Mouse (Mus musculus): ENCODE results near the gene Cyth1. TPM values are rescaled to one million over a fixed set of nuclear protein-coding genes. Genes with fewer than 3 reads are reported as not detected.

Cyth1 gene
- total RNA-seq, 2 experiments from 2014 or later, result 65.9 to 67.3 TPM

DNA sequence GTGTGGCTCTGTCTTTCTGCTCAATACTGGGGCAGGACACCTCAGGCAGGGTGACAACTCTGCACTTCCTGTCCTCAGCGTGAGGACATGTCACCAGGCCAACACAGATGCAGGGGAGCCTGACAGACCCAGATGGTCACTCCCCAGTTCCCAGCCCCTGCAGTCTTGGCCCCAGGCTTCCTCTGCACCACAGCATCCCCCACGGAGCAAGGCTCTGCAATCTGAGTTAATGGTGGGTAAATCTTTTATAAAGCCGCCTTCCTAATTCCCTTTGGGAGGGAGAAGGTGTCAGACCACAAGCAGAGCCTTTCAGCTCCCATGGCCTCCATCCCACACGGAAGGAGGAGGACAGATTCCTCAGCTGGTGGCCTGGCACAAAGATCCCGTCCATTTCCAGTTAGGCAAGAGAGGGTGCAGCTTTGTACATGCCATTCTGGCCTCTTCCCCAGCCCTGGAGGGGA is 112.2 kb downstream of the Cyth1 start:
- no peak for DNase-seq (ENCODE audit: low spot score in 2 of 2)
- intact Hi-C loops (cut with DNase I), result no loop called here

DNA sequence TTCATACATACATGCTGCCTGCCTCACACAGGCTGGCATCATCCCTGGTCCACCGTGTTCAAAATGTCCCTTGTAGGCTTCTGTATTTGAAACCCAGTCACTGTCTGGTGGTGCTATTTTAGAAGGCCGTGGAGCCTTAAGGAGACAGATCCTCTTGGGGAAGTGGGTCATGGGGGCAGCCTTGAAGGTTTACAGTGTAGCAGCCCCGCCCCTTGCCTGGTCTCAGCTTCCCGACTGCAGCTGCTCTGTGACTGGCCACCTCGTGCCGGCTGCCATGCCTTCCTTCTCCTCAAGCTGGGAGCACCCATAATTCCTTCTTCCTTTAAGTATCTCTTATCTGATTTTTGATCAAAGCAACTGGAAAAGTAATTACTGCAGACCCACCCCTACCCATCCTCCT is 113.1 kb downstream of the Cyth1 start:
- intact Hi-C loops (cut with DNase I), result no loop called here
- no peak for DNase-seq (ENCODE audit: low spot score in 2 of 2)

DNA sequence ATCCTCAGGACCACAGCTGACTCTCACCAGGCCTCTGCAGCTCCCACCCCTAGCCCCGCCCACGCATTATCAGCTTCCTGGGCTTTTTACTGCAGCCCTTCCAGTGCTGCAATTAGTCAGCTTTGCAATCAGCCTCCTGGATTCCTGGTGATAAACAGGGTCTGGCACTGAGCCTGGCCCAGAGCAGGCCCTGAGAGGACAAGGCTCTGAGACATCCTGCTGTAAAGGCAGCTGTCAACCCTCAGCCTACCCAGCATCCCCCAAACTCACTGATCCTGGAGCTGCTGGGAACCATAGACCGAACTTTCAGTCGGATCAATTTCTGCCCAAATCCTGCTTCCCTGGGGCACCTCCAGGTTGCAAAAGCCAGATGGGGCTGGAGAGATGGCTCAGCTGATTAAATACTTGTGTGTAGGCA is 114.6 kb downstream of the Cyth1 start:
- DNase-seq (ENCODE audit: low spot score in 2 of 2), result no peak
- intact Hi-C loops (cut with DNase I), result no loop called here

DNA sequence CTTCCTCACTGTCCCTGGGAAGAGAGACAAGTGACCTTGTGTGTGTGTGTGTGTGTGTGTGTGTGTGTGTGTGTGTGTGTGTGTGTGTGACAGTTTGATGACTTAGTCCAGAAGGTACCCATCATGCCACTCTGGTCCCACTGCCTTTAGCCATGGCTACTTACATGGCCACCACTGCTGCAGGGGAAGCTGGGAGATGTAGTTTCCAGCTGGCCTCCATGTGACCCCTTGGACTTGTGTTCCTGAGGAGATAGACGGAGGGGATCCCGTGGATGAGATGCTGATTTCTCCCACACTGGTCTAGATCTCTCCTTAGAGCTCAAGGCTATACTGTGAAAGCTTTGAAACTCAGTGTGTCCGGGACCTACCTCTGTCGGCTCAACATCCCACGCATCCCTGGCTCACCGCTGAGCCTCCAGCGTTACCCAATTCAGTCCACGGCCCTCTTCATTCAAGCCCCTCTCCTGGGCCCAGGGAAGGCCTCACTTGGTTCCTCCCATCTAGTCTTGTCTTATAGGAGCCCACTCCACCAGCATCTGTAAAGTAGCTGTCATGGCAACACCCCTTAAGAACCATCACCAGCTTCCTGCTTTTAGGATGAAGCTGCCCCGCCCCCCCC is 115.2 kb downstream of the Cyth1 start:
- intact Hi-C loops (cut with DNase I), result no loop called here
- DNase-seq (ENCODE audit: low spot score in 2 of 2), result no peak

DNA sequence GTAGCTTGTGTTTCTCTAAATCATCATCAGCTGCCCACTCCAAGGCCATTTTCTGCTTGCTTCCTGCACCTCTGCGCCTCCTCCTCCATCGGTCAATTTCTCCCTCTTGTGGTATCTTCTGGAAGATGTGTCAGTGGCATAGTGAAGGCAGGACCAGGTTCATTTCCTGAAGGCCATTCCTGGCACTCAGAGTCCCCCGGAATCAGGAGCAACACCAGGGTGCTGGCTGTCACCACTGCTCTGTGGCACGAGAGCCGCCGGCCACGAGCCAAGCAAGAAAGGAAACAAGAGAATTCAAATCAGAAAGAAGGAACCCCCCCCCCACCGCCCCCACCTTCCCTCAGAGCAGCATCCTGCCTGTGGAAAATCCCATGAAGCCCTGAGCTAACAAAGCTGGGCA is 116.3 kb downstream of the Cyth1 start:
- intact Hi-C loops (cut with DNase I), result no loop called here
- no peak for DNase-seq (ENCODE audit: low spot score in 2 of 2)

DNA sequence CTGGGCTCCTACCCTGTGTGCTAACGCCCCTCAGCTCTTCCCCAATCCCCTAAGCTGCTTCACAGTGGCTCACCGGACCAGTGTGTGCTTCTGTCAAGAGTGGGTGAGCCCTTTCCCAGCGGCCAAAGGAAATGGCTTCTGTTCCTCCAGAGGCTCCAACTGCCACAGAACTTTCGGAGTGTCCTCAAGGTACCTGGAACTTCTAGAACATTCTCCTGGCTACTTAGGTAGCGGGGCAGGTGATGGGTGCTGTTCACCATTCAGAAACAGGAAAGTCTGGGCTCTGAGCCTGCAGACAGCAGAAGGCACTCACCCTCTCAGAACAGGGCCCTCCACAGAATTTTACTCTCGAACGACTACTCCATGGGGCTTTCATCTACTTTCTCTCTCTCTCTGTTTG is 117.9 kb downstream of the Cyth1 start, which contains the start of gene Dnah17:
Gene Dnah17 (minus strand): TSS at position 101 of the 400 bp plus-strand sequence.
- intact Hi-C loops (cut with DNase I), result no loop called here
- no peak for DNase-seq (ENCODE audit: low spot score in 2 of 2)

DNA sequence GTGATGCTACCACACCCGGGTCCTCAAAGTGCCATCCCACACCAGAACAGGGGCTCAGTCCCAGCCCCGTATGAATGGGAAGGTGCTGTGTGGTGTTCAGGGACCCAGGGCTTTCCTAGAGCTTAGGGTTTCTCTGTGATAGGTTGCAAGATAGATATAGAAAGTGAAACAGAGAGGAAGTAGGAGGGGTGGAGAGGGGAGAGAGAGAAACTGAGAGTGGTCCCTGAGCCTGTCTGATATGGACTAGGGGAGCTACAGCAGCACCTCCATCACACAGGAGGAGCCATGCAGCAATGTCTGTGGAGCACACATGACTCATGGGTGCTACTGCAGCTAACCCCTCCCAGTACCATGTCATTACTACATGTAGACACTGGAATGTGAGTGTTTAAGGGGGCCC is 118.6 kb downstream of the Cyth1 start:
- DNase-seq (ENCODE audit: low spot score in 2 of 2), result no peak
- intact Hi-C loops (cut with DNase I), result no loop called here

DNA sequence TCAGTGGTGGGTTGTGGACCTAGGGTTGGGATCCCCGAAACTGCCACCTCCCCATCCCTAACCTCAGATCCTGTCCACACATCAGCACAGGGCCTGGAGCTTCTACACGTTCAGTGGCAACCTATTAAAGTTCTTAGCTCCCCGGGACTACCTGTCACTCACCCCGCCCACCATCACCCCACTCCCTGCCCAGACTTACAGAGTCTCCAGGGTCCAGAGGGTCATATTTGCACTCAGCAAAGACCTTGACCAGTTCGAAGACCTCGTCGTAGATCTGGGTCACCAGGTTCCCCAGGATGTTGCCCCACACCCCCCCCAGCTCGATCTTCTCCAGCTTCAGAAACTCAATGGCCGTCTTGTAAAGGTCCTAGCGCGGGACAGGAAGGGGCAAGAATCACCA is 126.8 kb downstream of the Cyth1 start:
- no peak for DNase-seq (ENCODE audit: low spot score in 2 of 2)
- intact Hi-C loops (cut with DNase I), result no loop called here

DNA sequence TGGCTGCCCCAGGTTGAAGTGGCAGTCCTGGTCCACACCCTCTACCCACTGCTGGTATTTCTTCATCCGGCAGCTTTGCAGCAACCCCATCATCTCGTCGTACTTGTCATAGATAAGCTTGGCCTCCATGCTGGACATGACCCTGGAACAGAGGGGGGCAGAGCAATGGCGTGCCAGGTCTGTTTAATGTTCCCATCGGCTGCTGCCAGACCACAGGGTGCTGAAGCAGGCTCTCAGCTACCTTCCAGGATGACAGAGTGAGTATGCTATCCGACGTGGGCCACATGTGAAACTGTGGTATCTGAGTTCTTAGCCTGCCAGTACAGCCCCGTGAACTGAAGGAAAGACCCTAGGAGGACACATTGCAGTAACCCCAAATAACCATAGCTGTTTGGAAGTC is 129.6 kb downstream of the Cyth1 start:
- no peak for DNase-seq (ENCODE audit: low spot score in 2 of 2)
- intact Hi-C loops (cut with DNase I), result no loop called here

DNA sequence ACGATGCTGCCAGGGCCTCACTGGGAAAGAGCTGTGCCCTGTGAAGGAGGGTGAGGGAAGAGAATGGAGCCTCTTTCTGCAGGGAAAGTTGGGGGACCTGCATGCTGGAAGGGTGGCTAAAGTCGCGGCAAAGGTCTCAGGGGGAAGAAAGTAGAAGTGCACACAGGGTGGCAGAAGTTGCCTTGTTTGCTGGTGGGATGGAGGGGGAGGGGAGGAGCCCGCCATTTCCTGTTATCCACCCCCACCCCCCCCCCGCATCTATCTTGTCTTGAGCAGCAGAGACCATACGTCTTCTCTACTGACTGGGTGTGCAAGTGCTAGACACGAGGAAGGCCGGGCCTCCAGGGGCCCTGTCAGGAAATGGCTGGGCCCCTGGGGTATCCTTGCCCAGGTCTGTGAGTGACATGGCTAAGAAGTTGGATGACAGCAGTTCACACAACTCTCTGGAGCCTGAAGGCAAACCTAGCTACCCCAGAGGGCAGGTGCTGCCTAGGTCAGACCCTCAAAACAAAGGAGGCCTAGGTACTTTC is 133.7 kb downstream of the Cyth1 start:
- intact Hi-C loops (cut with DNase I), result no loop called here
- no peak for DNase-seq (ENCODE audit: low spot score in 2 of 2)

DNA sequence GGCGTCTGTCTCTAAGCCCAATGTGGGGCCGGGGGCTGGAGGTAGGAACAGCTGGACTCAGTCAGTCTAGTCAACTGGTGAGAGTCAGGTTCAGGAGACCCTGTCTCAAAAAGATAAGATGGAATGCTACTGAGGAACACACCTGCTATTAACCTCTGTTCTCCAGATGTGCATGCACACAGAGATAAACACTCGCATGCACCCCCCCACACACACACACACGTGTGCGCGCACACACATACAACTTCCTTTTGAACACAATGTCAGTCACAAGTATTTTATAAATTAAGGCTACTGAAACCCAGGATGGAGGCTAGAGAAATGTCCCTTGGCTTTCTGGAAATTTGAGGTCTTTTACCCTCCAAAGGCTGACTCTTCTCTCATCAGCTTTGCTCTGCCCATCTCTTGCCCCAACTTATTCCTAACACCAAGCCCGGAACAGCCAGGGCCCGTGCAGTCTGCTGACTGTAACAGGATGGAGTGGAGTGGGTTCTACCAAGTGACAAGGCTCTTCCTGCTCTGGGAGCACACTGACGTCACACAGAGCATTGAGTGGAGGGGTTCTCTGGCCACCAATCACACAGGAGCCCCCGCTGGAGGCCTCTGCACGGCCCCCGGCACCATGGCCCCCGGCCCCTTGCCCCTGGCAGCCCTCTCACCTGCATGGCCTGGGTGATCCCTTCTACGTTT is 134.7 kb downstream of the Cyth1 start:
- no peak for DNase-seq (ENCODE audit: low spot score in 2 of 2)
- intact Hi-C loops (cut with DNase I), result no loop called here

DNA sequence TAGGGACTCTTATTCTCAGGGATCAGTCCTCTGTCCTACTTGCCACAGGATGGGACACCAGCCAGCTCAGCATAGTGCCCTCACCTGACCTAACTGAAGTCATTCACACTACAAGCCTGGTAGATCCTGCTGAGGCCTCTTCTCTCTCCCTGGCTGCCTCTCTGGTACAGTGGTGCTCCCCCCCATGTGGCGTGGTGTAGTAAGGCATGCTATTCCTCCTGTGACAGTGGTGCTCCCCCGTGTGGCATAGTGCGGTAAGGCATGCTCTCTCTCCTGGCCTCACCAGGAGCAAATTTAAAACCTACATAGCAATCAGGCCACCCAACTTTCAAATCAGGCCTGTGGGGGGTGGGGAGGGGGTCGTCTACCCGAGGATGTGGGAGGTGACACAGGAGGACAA is 144.4 kb downstream of the Cyth1 start:
- peak; percentile 60 to 73 for DNase-seq (ENCODE audit: low spot score in 2 of 2)
- intact Hi-C loops (cut with DNase I), result loop anchor here (2.0 kb wide), 1 partner anchor 117 kb away; no protein-coding TSS in a partner anchor

DNA sequence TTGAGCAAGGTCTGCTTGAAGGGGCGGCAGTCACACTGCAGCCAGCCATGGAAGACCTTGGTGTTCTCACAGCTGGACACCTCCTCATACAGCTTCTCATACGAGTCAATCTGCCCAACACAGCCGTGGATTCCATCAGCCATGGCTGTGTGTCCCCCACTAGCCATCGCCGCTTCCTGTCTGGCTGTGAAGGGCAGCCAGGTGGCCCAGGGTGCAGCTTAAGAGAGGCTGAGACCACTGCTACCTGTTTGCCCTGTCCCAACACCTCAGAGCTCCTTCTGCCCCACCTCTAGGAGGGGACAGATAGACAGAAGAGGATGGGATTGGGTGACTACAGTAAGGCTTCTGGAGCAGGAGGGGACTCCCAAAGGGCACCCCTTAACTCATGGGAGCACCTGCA is 145.0 kb downstream of the Cyth1 start:
- no peak for DNase-seq (ENCODE audit: low spot score in 2 of 2)
- intact Hi-C loops (cut with DNase I), result loop anchor here (2.0 kb wide), 2 partner anchors 19 to 233 kb away; no protein-coding TSS in a partner anchor

DNA sequence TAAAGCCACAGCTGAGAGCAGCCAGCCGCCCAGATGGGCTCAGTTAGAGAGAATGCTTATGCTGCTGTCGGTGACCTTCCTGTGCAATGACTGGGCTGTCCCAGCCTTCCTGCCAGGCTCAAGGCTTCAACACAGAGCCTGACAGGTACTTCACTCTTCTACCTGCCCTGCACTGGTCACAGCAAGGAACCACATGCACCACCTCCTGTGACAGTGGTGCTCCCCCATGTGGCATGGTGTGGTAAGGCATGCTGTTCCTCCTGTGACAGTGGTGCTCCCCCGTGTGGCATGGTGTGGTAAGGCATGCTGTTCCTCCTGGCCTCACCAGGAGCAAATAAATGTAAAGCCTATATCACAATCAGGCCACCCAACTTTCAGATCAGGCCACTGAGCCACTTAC is 145.6 kb downstream of the Cyth1 start:
- intact Hi-C loops (cut with DNase I), result loop anchor here (2.0 kb wide), 2 partner anchors 18 to 232 kb away; no protein-coding TSS in a partner anchor
- peak; percentile 82 to 86 for DNase-seq (ENCODE audit: low spot score in 2 of 2)

DNA sequence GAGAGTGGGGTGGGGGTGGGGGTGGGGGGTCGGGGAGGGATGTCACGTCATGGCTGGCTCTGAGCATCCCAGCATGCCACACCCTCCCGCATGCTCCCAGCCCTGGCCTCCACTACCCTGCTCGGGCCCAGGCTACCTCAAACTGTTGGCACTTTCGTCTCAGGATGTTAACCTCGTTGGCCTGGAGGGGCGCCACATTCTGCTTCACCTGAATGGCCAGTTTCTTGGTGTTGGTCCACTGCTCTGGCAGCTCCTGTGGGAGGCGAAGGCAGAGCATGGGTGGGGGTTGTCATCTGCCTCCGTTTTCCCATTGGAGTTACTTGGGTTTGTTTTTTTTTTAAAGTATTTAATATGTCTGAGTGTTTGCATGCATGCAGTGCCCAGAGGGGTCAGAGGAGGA is 147.3 kb downstream of the Cyth1 start:
- no peak for DNase-seq (ENCODE audit: low spot score in 2 of 2)
- intact Hi-C loops (cut with DNase I), result no loop called here

DNA sequence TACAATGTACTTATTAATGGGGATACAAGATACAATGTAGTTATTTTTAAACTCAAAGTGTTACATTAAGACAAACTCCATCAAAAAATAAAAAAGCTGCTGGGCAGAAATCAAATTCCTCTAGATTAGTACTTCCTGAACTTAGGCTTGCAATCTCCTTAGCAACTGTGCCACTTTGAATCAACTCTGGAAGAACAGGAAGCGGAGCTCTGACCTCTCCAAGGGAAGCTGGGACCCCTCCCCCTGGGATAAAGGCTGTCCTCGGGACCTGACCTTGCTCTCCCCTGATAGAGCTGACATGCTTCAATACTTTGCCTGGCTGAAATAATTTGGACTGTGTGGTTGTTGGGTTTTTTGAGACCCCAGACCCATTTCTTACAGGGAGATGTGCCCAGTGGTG is 151.7 kb downstream of the Cyth1 start:
- intact Hi-C loops (cut with DNase I), result loop anchor here (5.0 kb wide), 1 partner anchor 124 kb away; the partner anchor contains the start of gene Socs3
- DNase-seq (ENCODE audit: low spot score in 2 of 2), result no peak

DNA sequence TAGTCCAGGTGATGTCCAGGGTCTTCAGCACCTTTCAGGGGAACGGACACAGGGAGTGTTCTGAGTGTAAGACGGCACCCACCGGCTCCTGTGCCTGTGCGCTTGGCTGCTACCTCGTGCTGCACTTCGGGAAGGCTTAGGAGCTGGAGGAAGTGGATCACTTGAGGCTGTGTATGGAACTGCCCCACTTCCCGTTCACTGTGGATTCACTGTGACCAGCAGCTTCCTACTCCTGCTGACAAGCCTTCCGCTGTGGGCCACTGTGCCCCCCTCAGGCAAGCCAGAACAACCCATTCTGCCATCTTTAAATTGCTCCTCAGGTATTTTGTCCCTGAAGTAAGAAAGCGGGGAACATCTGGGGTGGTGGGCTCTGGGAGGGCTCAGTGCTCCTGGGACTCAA is 153.4 kb downstream of the Cyth1 start:
- intact Hi-C loops (cut with DNase I), result loop anchor here (5.0 kb wide), 1 partner anchor 123 kb away; the partner anchor contains the start of gene Socs3

DNA sequence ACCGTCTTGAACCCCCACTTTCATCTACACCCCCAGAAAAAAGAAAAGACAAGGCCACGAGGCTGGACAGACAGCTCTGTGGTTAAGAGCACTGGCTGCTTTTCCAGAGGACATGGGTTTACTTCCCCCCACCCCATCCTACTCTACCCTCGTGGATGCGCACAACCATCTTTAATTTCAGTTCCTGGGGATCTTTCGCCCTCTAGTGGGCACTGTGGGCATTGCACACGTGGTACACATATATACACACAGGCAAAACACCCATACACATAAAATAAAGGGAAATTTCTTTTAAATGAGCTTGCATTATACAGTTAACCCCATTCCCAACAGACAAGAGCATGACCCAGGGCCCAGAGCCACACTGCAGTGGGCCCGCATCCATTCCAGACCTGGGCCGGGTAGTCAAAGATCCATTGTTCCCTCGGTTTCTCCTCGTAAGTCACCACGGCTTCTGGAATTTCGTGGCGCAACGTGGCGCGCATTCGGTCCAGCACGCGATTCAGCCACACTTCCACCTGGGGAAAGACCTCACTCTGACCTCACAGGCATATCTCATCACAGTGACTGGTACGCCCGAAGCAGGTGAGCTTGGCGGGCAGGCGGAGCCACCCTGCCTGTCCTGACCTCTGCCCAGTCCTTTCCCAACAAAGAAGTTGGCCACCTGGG is 157.3 kb downstream of the Cyth1 start:
- intact Hi-C loops (cut with DNase I), result no loop called here
- no peak for DNase-seq (ENCODE audit: low spot score in 2 of 2)

More for the DNA sequence above, 153.4 kb downstream of the Cyth1 start:
- DNase-seq (ENCODE audit: low spot score in 2 of 2), result no peak

DNA sequence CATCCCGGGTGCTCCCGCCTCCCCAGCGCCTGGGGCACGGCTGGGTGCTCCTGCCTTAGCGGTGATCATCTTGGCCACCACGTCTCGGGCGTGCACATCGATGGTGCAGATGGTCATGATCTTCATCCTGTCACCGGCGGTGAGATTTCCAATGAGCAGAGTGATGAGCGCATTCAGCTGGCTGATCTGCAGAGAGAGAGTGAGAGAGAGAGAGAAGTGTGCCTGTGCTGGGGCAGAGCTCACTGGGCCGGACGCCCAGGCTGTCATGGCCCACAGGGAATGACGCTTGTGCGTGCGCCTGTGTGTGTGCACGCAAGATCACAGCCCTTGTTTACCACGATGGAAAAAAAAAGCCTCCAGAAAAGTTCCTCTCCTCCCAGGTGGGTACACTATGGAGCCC is 159.5 kb downstream of the Cyth1 start:
- no peak for DNase-seq (ENCODE audit: low spot score in 2 of 2)
- intact Hi-C loops (cut with DNase I), result loop anchor here (10.0 kb wide), 1 partner anchor 286 kb away; no protein-coding TSS in a partner anchor

DNA sequence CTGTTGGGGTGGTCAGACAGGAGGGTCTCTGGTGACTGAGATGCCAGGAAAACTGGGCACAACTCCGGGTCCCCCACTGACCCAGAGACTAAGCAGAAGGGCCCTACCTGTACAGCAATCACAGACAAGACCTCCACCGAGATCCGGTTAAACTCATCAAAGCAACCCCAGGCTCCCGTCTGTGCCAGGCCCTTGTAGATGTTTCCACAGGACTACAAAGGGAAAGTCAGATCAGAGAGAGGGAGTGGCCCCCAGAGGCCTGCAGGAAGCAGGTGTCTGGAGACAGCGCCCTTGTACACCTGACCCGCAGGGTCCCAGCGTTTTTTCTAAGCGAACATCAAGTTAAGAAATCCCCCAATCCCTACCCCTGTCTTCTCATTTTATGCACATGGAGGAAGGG is 162.4 kb downstream of the Cyth1 start:
- intact Hi-C loops (cut with DNase I), result loop anchor here (2.0 to 10.0 kb wide), 2 partner anchors 17 to 289 kb away; no protein-coding TSS in a partner anchor
- DNase-seq (ENCODE audit: low spot score in 2 of 2), result no peak
